Mouse (Mus musculus): ENCODE data around the gene Eri3.

GRCm38 (mm10) chr4:117592206-117592605, 42.0 kb downstream of the Eri3 start:
- no peak for TF ChIP-seq MAX (IDR thresholded peaks at IDR 0.05; ENCODE audit: low read depth)
- TF ChIP-seq POLR2A (IDR thresholded peaks at IDR 0.05; ENCODE audit: insufficient read length, low read depth): no peak
- no peak for TF ChIP-seq USF1 (IDR thresholded peaks at IDR 0.05; ENCODE audit: low read depth)

Measured in myocyte (in vitro differentiated cells).